Mouse (Mus musculus): ENCODE measurements around the gene Atp2c2. TPM values are rescaled to one million over a fixed set of nuclear protein-coding genes. Genes with fewer than 3 reads are reported as not detected.

The Atp2c2 gene
- total and polyA plus RNA-seq, 2 experiments from 2014 or later = 0.82 to 1.1 TPM

- no peak overlapping the region for H3K4me3 ChIP-seq (ENCODE audit: low read depth, low read length)
- H3K36me3 ChIP-seq (ENCODE audit: insufficient read depth, low read length) = peaks cover 4% of the 10 kb centered on the region; the same call in 1 of the 2 replicates
- no peak overlapping the region for H3K9ac ChIP-seq (replicated peaks; ENCODE audit: low read length, poor library complexity, severe bottlenecking)
- H3K27me3 ChIP-seq (ENCODE audit: insufficient read depth, low read length) = no peaks in the 10 kb centered on the region
- H3K27ac ChIP-seq (ENCODE audit: low read depth, low read length) = no peak overlapping the region
- DNase-seq (ENCODE audit: low spot score) (no peak), ATAC-seq (ENCODE audit: low FRiP score) (no peak)
- whole genome bisulfite sequencing = 100% methylated on average over 1 of the region's 1 CpGs
- H3K9me3 ChIP-seq (ENCODE audit: low read length) = no peaks in the 10 kb centered on the region
- peaks cover 24% of the 10 kb centered on the region for H3K4me1 ChIP-seq (ENCODE audit: insufficient read depth, low read length)
- TF ChIP-seq CTCF (IDR thresholded peaks at IDR 0.05) = peak; percentile 57
- H3K4me2 ChIP-seq (ENCODE audit: low read depth, low read length, poor library complexity, severe bottlenecking) = no peak overlapping the region
Measured at GRCm38 (mm10) chr8:119802592-119802991, 102.8 kb downstream of the Atp2c2 start.

GRCm38 (mm10) chr8:119805275-119805674, 105.5 kb downstream of the Atp2c2 start:
- no peak for TF ChIP-seq CTCF (IDR thresholded peaks at IDR 0.05)
- Histone ChIP-seq H3K9me3 (ENCODE audit: low read length) (no peaks in the 10 kb centered on the region), H3K27ac (ENCODE audit: low read depth, low read length) (no peak overlapping the region), H3K36me3 (ENCODE audit: insufficient read depth, low read length) (peaks cover 11% of the 10 kb centered on the region; the same call in 1 of the 2 replicates), H3K9ac (replicated peaks; ENCODE audit: low read length, poor library complexity, severe bottlenecking) (no peak overlapping the region), H3K4me1 (ENCODE audit: insufficient read depth, low read length) (peaks cover 14% of the 10 kb centered on the region), H3K4me2 (ENCODE audit: low read depth, low read length, poor library complexity, severe bottlenecking) (no peak overlapping the region), H3K27me3 (ENCODE audit: insufficient read depth, low read length) (no peaks in the 10 kb centered on the region), H3K4me3 (ENCODE audit: low read depth, low read length) (no peak overlapping the region)
- 66% methylated on average over 8 of the region's 8 CpGs for WGBS
- ATAC-seq (ENCODE audit: low FRiP score) = no peak
- no peak for DNase-seq (ENCODE audit: low spot score)

DNA sequence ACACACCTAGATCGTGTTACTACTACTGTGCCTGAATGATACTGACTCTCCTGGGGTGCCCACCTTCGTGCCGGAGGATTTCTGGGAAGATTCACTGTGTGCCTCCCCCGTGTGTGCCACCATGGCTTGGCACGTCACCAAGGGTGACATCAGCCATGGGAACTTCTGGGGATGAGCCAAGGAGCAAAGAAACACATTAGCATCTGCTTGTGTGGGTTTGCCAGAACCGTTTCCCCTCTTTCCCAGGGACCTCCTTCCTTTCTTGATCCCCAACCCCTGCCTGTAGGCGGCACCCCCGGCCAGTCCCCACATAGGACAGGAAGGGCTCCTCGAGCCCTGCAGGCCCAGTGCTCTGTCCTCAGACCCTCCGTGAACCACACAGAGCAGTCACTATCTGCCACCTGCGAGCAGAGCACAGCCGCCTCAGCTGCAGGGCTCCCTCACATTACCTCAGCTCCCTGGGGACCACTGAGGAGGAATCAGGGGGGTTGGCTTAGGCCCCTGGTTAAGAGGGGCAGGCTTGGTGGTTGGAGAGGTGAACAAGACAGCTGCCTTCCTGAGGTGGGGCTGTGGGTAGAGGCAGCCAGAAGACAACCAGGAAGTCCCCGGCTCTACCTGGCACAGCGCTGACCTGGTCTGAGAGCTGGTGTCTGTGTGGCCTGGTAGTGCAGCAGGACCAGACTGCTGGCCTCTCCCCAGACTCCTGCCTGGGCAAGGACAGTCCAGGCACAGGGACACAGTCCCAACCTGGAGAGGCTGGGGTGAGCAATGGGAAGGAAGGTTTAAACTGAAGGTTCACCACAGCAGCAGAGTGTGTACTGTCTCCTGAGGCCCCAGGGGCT, 106.8 kb downstream of the Atp2c2 start:
- Histone ChIP-seq H3K27ac (ENCODE audit: low read depth, low read length) (peak overlapping the region; percentile 26; the same call in 1 of the 2 replicates), H3K36me3 (ENCODE audit: insufficient read depth, low read length) (peaks cover 11% of the 10 kb centered on the region; the same call in 1 of the 2 replicates), H3K9me3 (ENCODE audit: low read length) (no peaks in the 10 kb centered on the region), H3K4me2 (ENCODE audit: low read depth, low read length, poor library complexity, severe bottlenecking) (no peak overlapping the region), H3K27me3 (ENCODE audit: insufficient read depth, low read length) (no peaks in the 10 kb centered on the region), H3K4me1 (ENCODE audit: insufficient read depth, low read length) (peaks cover 4% of the 10 kb centered on the region; the same call in 1 of the 2 replicates), H3K4me3 (ENCODE audit: low read depth, low read length) (no peak overlapping the region), H3K9ac (replicated peaks; ENCODE audit: low read length, poor library complexity, severe bottlenecking) (no peak overlapping the region)
- peak; percentile 24; the same call in 1 of the 2 replicates for ATAC-seq (ENCODE audit: low FRiP score)
- 49% methylated on average over 14 of the region's 14 CpGs for WGBS
- TF ChIP-seq CTCF (IDR thresholded peaks at IDR 0.05) = peak; percentile 15; the same call in 1 of the 2 replicates
- peak; percentile 81 for DNase-seq (ENCODE audit: low spot score)

Other genes starting within 250 kb of the Atp2c2 start
- gene Slc38a8, start 198.3 kb upstream of the Atp2c2 start, total RNA-seq (2014; rRNA removed) = 0.16 and 0.19 TPM in 2 replicates
- gene Slc38a8, start 198.3 kb upstream of the Atp2c2 start, polyA plus RNA-seq (2015; fragmentation: Nextera tagmentation; extraction: Ambion mirVana) = 0.09 and 0.12 TPM in 2 replicates
- gene Mbtps1, start 141.3 kb upstream of the Atp2c2 start, total RNA-seq (2014; rRNA removed) = 68.8 and 72.7 TPM in 2 replicates
- gene Mbtps1, start 141.3 kb upstream of the Atp2c2 start, polyA plus RNA-seq (2015; fragmentation: Nextera tagmentation; extraction: Ambion mirVana) = 45.5 and 46.0 TPM in 2 replicates
- 164 and 176 TPM in 2 replicates for gene Hsdl1, start 124.8 kb upstream of the Atp2c2 start, total RNA-seq (2014; rRNA removed)
- 164 and 174 TPM in 2 replicates for gene Hsdl1, start 124.8 kb upstream of the Atp2c2 start, polyA plus RNA-seq (2015; fragmentation: Nextera tagmentation; extraction: Ambion mirVana)
- gene Dnaaf1, start 124.8 kb upstream of the Atp2c2 start, total RNA-seq (2014; rRNA removed) = 0.47 and 1.1 TPM in 2 replicates
- 0.51 and 0.60 TPM in 2 replicates for gene Dnaaf1, start 124.8 kb upstream of the Atp2c2 start, polyA plus RNA-seq (2015; fragmentation: Nextera tagmentation; extraction: Ambion mirVana)
- 20.1 and 22.5 TPM in 2 replicates for gene Taf1c, start 94.8 kb upstream of the Atp2c2 start, total RNA-seq (2014; rRNA removed)
- 9.6 and 10.2 TPM in 2 replicates for gene Taf1c, start 94.8 kb upstream of the Atp2c2 start, polyA plus RNA-seq (2015; fragmentation: Nextera tagmentation; extraction: Ambion mirVana)
- 0.33 and 1.0 TPM in 2 replicates for gene Adad2, start 87.3 kb upstream of the Atp2c2 start, total RNA-seq (2014; rRNA removed)
- 0.22 and 0.23 TPM in 2 replicates for gene Adad2, start 87.3 kb upstream of the Atp2c2 start, polyA plus RNA-seq (2015; fragmentation: Nextera tagmentation; extraction: Ambion mirVana)
- gene Kcng4, start 64.3 kb upstream of the Atp2c2 start, total RNA-seq (2014; rRNA removed) = 0.61 and 1.6 TPM in 2 replicates
- gene Kcng4, start 64.3 kb upstream of the Atp2c2 start, polyA plus RNA-seq (2015; fragmentation: Nextera tagmentation; extraction: Ambion mirVana) = 0.27 and 0.28 TPM in 2 replicates
- gene Wfdc1, start 33.6 kb upstream of the Atp2c2 start, total RNA-seq (2014; rRNA removed) = 8.5 and 13.5 TPM in 2 replicates
- gene Wfdc1, start 33.6 kb upstream of the Atp2c2 start, polyA plus RNA-seq (2015; fragmentation: Nextera tagmentation; extraction: Ambion mirVana) = 11.6 and 11.8 TPM in 2 replicates
- gene Tldc1, start 78.4 kb downstream of the Atp2c2 start, total RNA-seq (2014; rRNA removed) = 18.5 and 20.4 TPM in 2 replicates
- 6.7 and 7.4 TPM in 2 replicates for gene Tldc1, start 78.4 kb downstream of the Atp2c2 start, polyA plus RNA-seq (2015; fragmentation: Nextera tagmentation; extraction: Ambion mirVana)
- gene Cotl1, start 140.5 kb downstream of the Atp2c2 start, total RNA-seq (2014; rRNA removed) = 223 and 238 TPM in 2 replicates
- gene Cotl1, start 140.5 kb downstream of the Atp2c2 start, polyA plus RNA-seq (2015; fragmentation: Nextera tagmentation; extraction: Ambion mirVana) = 112 and 119 TPM in 2 replicates
- 28.2 and 31.0 TPM in 2 replicates for gene Klhl36, start 162.3 kb downstream of the Atp2c2 start, total RNA-seq (2014; rRNA removed)
- gene Klhl36, start 162.3 kb downstream of the Atp2c2 start, polyA plus RNA-seq (2015; fragmentation: Nextera tagmentation; extraction: Ambion mirVana) = 19.5 and 21.0 TPM in 2 replicates
- gene Usp10, start 210.4 kb downstream of the Atp2c2 start, total RNA-seq (2014; rRNA removed) = 88.5 and 88.8 TPM in 2 replicates
- gene Usp10, start 210.4 kb downstream of the Atp2c2 start, polyA plus RNA-seq (2015; fragmentation: Nextera tagmentation; extraction: Ambion mirVana) = 93.6 and 94.6 TPM in 2 replicates
- gene Gm20388, start 210.8 kb downstream of the Atp2c2 start, total RNA-seq (2014; rRNA removed) = 39.0 and 74.2 TPM in 2 replicates
- gene Gm20388, start 210.8 kb downstream of the Atp2c2 start, polyA plus RNA-seq (2015; fragmentation: Nextera tagmentation; extraction: Ambion mirVana) = not detected in 2 replicates